Mouse (Mus musculus) MEL (cell line): ENCODE measurements at regions not wholly inside any gene's neighbourhood (a gene's known extent, or its start where the extent isn't known, plus 50 kb on each side); places are given as distances from the start of the nearest gene placed in this dataset.

Experiments used
- DNase-seq: peaks from one replicate; pipeline ENCODE4 v3.0.0; 2011; ENCODE audit warnings: low read depth, low spot score
- H3K27ac ChIP-seq: 2 replicates; pipeline ENCODE4 v1.5.1; 2012; ENCODE audit warnings: low read depth, mild to moderate bottlenecking, control low read depth, low read length, moderate library complexity; ENCODE audit not compliant: control insufficient read depth
- H3K27me3 ChIP-seq, 2 experiments: fragments of 150-350 bp in 1 of 2; sonication (generic) in 1 of 2; 2 replicates each; pipeline ENCODE4 v1.6.1; 2012; ENCODE audit warnings: low read length in 2 of 2, mild to moderate bottlenecking in 2 of 2, improper control_type of control experiment in 1 of 2, moderate library complexity in 1 of 2; ENCODE audit not compliant: insufficient read depth in 2 of 2, control insufficient read depth in 1 of 2
- H3K36me3 ChIP-seq, 2 experiments: 2 replicates each; pipeline ENCODE4 v1.6.1; 2012 to 2014; ENCODE audit warnings: low read length in 2 of 2, improper control_type of control experiment in 1 of 2, inconsistent platforms in 1 of 2, mild to moderate bottlenecking in 1 of 2; ENCODE audit not compliant: insufficient read depth in 2 of 2, control insufficient read depth in 1 of 2
- H3K4me1 ChIP-seq, 2 experiments: fragments of 150-350 bp in 1 of 2; sonication (generic) in 1 of 2; 2 replicates each; pipeline ENCODE4 v1.6.1; 2012; ENCODE audit warnings: low read length in 2 of 2, improper control_type of control experiment in 1 of 2, mild to moderate bottlenecking in 1 of 2; ENCODE audit not compliant: insufficient read depth in 2 of 2, control insufficient read depth in 1 of 2
- H3K4me3 ChIP-seq, 2 experiments: fragments of 150-350 bp in 1 of 2; sonication (generic) in 1 of 2; 2 replicates each; pipeline ENCODE4 v1.5.1; 2012; ENCODE audit warnings: low read depth in 2 of 2, low read length in 2 of 2, mild to moderate bottlenecking in 2 of 2, moderate library complexity in 2 of 2, control low read depth in 1 of 2, improper control_type of control experiment in 1 of 2; ENCODE audit not compliant: control insufficient read depth in 1 of 2, insufficient read depth in 1 of 2
- H3K79me2 ChIP-seq: 2 replicates; pipeline ENCODE4 v1.6.1; 2012; ENCODE audit warnings: mild to moderate bottlenecking, low read length, moderate library complexity; ENCODE audit not compliant: control insufficient read depth, poor library complexity, insufficient read depth
- H3K9ac ChIP-seq: 2 replicates; pipeline ENCODE4 v1.6.1; 2012; ENCODE audit warnings: low read depth, mild to moderate bottlenecking, control low read depth, low read length, moderate library complexity; ENCODE audit not compliant: control insufficient read depth, poor library complexity, severe bottlenecking
- H3K9me3 ChIP-seq: fragments of 150-350 bp; sonication (generic); replicated peaks from 2 replicates; pipeline ENCODE4 v1.6.1; 2012; ENCODE audit warnings: mild to moderate bottlenecking, low read length, improper control_type of control experiment, moderate library complexity; ENCODE audit not compliant: insufficient read depth
- CHD2 ChIP-seq: IDR thresholded peaks from 2 replicates; pipeline ENCODE4 v1.6.1; 2011; ENCODE audit warnings: low read length, improper control_type of control experiment
- ELF1 ChIP-seq: IDR thresholded peaks from 2 replicates; pipeline ENCODE4 v1.6.1; 2014; ENCODE audit warnings: low read depth, mild to moderate bottlenecking, inconsistent platforms, low read length, improper control_type of control experiment, moderate library complexity
- EP300 ChIP-seq, 2 experiments: IDR thresholded peaks; 2 replicates each; pipeline ENCODE4 v1.6.1; 2011; ENCODE audit warnings: improper control_type of control experiment in 2 of 2, low read length in 2 of 2, low read depth in 1 of 2, mild to moderate bottlenecking in 1 of 2
- ETS1 ChIP-seq: IDR thresholded peaks from 2 replicates; pipeline ENCODE4 v1.6.1; 2012; ENCODE audit warnings: low read depth, mild to moderate bottlenecking, inconsistent platforms, low read length, improper control_type of control experiment, moderate library complexity
- GATA1 ChIP-seq: IDR thresholded peaks from 2 replicates; pipeline ENCODE4 v1.6.1; 2011; ENCODE audit warnings: low read depth, low read length, improper control_type of control experiment
- JUND ChIP-seq: IDR thresholded peaks from 2 replicates; pipeline ENCODE4 v1.6.1; 2011; ENCODE audit warnings: low read depth, mild to moderate bottlenecking, improper control_type of control experiment, low read length
- MAX ChIP-seq: IDR thresholded peaks from 2 replicates; pipeline ENCODE4 v1.6.1; 2011; ENCODE audit warnings: low read length, improper control_type of control experiment
- MAZ ChIP-seq: IDR thresholded peaks from 2 replicates; pipeline ENCODE4 v1.6.1; 2012; ENCODE audit warnings: low read depth, mild to moderate bottlenecking, inconsistent platforms, low read length, improper control_type of control experiment
- MEF2A ChIP-seq: IDR thresholded peaks from 2 replicates; pipeline ENCODE4 v1.6.1; 2014; ENCODE audit warnings: low read depth, mild to moderate bottlenecking, inconsistent platforms, low read length, improper control_type of control experiment; ENCODE audit not compliant: poor library complexity, insufficient replicate concordance, severe bottlenecking; ENCODE audit errors: extremely low read depth
- MXI1 ChIP-seq: IDR thresholded peaks from 2 replicates; pipeline ENCODE4 v1.6.1; 2011; ENCODE audit warnings: mild to moderate bottlenecking, low read depth, low read length, improper control_type of control experiment
- MYB ChIP-seq: IDR thresholded peaks from 2 replicates; pipeline ENCODE4 v1.6.1; 2011; ENCODE audit warnings: mild to moderate bottlenecking, low read depth, low read length, improper control_type of control experiment
- NELFE ChIP-seq: IDR thresholded peaks from 2 replicates; pipeline ENCODE4 v1.6.1; 2011; ENCODE audit warnings: low read depth, low read length, improper control_type of control experiment
- POLR2A ChIP-seq, 2 experiments: IDR thresholded peaks; 2 replicates each; pipeline ENCODE4 v1.6.1; 2011 to 2012; ENCODE audit warnings: low read length in 2 of 2, mild to moderate bottlenecking in 2 of 2, control low read depth in 1 of 2, improper control_type of control experiment in 1 of 2, low read depth in 1 of 2, moderate library complexity in 1 of 2; ENCODE audit not compliant: control insufficient read depth in 1 of 2, insufficient read depth in 1 of 2, poor library complexity in 1 of 2
- POLR2AphosphoS2 ChIP-seq: IDR thresholded peaks from 2 replicates; pipeline ENCODE4 v1.6.1; 2011; ENCODE audit warnings: low read length, improper control_type of control experiment
- POLR2AphosphoS5 ChIP-seq: IDR thresholded peaks from 2 replicates; pipeline ENCODE4 v1.6.1; 2012; ENCODE audit warnings: low read depth, borderline replicate concordance, mild to moderate bottlenecking, inconsistent platforms, low read length, moderate library complexity, mixed read lengths
- SIN3A ChIP-seq: IDR thresholded peaks from 2 replicates; pipeline ENCODE4 v1.6.1; 2012; ENCODE audit warnings: low read length, improper control_type of control experiment, inconsistent platforms
- SMC3 ChIP-seq: IDR thresholded peaks from 2 replicates; pipeline ENCODE4 v1.6.1; 2011; ENCODE audit warnings: low read depth, low read length, improper control_type of control experiment
- TBP ChIP-seq: IDR thresholded peaks from 2 replicates; pipeline ENCODE4 v1.8.0; 2011; ENCODE audit warnings: low read depth, low read length, improper control_type of control experiment
- UBTF ChIP-seq: IDR thresholded peaks from 2 replicates; pipeline ENCODE4 v1.6.1; 2012; ENCODE audit warnings: low read depth, mild to moderate bottlenecking, inconsistent platforms, low read length, improper control_type of control experiment, moderate library complexity, borderline replicate concordance; ENCODE audit not compliant: insufficient read depth
- USF1 ChIP-seq: IDR thresholded peaks from 2 replicates; pipeline ENCODE4 v1.6.1; 2014; ENCODE audit warnings: low read depth, mild to moderate bottlenecking, inconsistent platforms, low read length, improper control_type of control experiment, moderate library complexity
- USF2 ChIP-seq, 2 experiments: IDR thresholded peaks; 2 replicates each; pipeline ENCODE4 v1.6.1; 2011 to 2012; ENCODE audit warnings: improper control_type of control experiment in 2 of 2, low read length in 2 of 2, borderline replicate concordance in 1 of 2, inconsistent platforms in 1 of 2, low read depth in 1 of 2, mild to moderate bottlenecking in 1 of 2; ENCODE audit not compliant: insufficient read depth in 1 of 2
- ZKSCAN1 ChIP-seq: IDR thresholded peaks from 2 replicates; pipeline ENCODE4 v1.6.1; 2012; ENCODE audit warnings: low read depth, mild to moderate bottlenecking, inconsistent platforms, low read length, improper control_type of control experiment, moderate library complexity
- ZMIZ1 ChIP-seq: IDR thresholded peaks from 2 replicates; pipeline ENCODE4 v1.6.1; 2012; ENCODE audit warnings: low read depth, mild to moderate bottlenecking, inconsistent platforms, low read length, improper control_type of control experiment, moderate library complexity

DNA sequence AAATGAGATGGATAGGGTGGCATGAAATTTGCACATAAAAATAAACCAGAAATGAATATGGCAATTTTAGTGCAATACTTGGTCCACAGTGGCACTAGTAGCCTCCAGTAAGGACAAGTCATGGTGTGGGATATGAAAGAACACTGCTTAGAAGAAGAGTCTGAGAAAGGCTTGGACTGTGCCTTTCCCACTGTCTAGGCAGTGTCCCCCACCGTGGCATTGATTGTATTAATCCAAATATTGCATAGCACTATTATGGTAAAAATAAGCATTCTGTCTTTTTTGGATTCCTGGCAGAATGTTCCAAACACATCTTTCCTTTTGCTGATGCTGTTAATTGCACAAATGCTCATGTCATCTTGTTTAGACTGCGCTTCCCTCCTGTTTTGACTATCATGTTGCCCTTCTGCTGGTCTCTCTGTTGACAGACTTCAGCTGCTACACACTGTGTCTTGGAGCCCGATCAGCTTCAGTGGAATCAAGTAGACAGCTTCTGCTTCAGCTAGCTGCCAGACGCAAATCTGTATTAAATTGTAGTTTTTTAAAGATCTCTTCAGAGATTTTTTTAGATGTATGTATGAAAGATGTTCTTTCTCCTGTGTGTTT is 186.2 kb upstream of the Robo2 start:
- Histone ChIP-seq H3K4me1 (no peaks in the 10 kb centered on the region), H3K36me3 (no peaks in the 10 kb centered on the region), H3K9ac (no peak overlapping the region), H3K9me3 (no peaks in the 10 kb centered on the region), H3K4me3 (no peak overlapping the region), H3K27me3 (no peaks in the 10 kb centered on the region; a peak in 1 of 4 replicates), H3K27ac (no peak overlapping the region), H3K79me2 (no peaks in the 10 kb centered on the region)
- DNase-seq, result no peak
- TF ChIP-seq USF1 (no peak), TBP (no peak), MAX (no peak), MAZ (no peak), MYB (no peak), UBTF (no peak), MXI1 (no peak), JUND (no peak), POLR2A (IDR thresholded peaks at IDR 0.05; ENCODE audit: control insufficient read depth in 1 of 2, insufficient read depth in 1 of 2, low read depth in 1 of 2, low read length in 2 of 2, poor library complexity in 1 of 2) (no peak), NELFE (no peak), ZKSCAN1 (no peak), ZMIZ1 (no peak), CHD2 (no peak), USF2 (IDR thresholded peaks at IDR 0.05; ENCODE audit: borderline replicate concordance in 1 of 2, insufficient read depth in 1 of 2, low read depth in 1 of 2, low read length in 2 of 2) (no peak), GATA1 (no peak), MEF2A (no peak), EP300 (IDR thresholded peaks at IDR 0.05; ENCODE audit: low read depth in 1 of 2, low read length in 2 of 2) (no peak), SIN3A (no peak), ETS1 (no peak)
- TF ChIP-seq, all 39 proteins: peak for 0

DNA sequence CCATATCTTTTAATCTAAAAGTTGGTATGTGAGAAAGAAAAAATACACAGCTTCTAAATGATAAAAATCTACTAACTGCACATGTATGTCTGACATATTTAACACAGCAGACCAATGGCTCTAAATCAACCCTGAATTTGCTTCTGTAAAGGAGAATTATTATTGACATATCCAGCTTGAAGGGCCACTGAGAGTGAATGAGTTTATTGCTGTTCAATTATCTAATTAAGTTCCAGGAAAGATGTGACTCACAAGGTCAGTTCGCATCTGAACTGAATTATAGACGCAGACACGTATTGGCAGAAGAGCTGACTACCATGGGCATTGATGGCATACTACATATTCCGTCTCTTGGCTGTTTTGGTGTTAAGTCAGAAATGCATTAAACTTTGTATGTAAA is 180.3 kb upstream of the Robo2 start:
- Histone ChIP-seq H3K4me3 (no peak overlapping the region), H3K4me1 (no peaks in the 10 kb centered on the region), H3K27me3 (no peaks in the 10 kb centered on the region), H3K9me3 (no peaks in the 10 kb centered on the region), H3K79me2 (no peaks in the 10 kb centered on the region), H3K27ac (no peak overlapping the region), H3K9ac (no peak overlapping the region), H3K36me3 (no peaks in the 10 kb centered on the region)
- TF ChIP-seq USF2 (IDR thresholded peaks at IDR 0.05; ENCODE audit: borderline replicate concordance in 1 of 2, insufficient read depth in 1 of 2, low read depth in 1 of 2, low read length in 2 of 2), result no peak
- TF ChIP-seq ELF1, result no peak
- no peak for TF ChIP-seq SMC3
- no peak for TF ChIP-seq JUND
- no peak for TF ChIP-seq POLR2AphosphoS2
- TF ChIP-seq POLR2AphosphoS5, result no peak
- TF ChIP-seq GATA1, result no peak
- TF ChIP-seq MYB, result no peak
- DNase-seq, result no peak
